Mouse (Mus musculus) brown adipose tissue, adult 24 weeks (tissue): Measurements from ENCODE around the gene Slc26a11. TPM values are rescaled to one million over a fixed set of nuclear protein-coding genes. Genes with fewer than 3 reads are reported as not detected.

Experiments
- H3K27ac ChIP-seq: fragments of 200-500 bp; replicated peaks from 2 replicates; pipeline ENCODE4 v1.5.1; 2012; ENCODE audit warnings: low read depth, mild to moderate bottlenecking, low read length
- H3K4me1 ChIP-seq: fragments of 200-500 bp; 2 replicates; pipeline ENCODE4 v1.6.1; 2012; ENCODE audit warnings: low read length, mixed read lengths; ENCODE audit not compliant: control insufficient read depth, insufficient read depth, insufficient read length
- H3K4me3 ChIP-seq: fragments of 200-500 bp; 2 replicates; pipeline ENCODE4 v1.5.1; 2012; ENCODE audit warnings: low read depth, mild to moderate bottlenecking, low read length, moderate library complexity; ENCODE audit not compliant: insufficient read depth
- polyA plus RNA-seq: library from polyadenylated mRNA; stranded (reverse); fragments of >200 nt; gene quantifications from 2 replicates; pipeline ENCODE4 v1.2.4, GENCODE M21; 2012; ENCODE audit not compliant: missing spikeins, insufficient read depth, insufficient read length

Slc26a11 gene
- polyA plus RNA-seq, 1 experiment, result 3.1 TPM

DNA sequence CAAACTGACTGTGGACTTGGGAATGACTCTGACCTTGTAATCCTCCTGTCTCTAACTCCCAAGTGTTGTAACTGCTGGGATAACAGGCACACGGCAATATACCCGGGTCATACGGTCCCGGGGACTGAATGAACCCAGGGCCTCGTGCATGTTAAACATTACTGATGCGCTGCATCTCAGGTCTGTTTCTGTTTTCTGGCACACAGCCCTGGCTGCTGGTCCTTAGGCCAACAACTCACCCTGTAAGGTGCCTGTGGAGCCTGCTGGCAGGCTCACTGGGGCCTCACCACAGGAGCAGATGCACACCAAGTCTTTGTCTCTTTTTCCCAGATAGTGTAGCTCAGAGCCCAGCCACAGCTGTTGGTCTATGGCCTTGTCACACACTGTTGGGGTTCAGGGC lies 52.0 kb downstream of the Slc26a11 start:
- H3K4me3 ChIP-seq, result no peak overlapping the region
- no peaks in the 10 kb centered on the region for H3K4me1 ChIP-seq
- no peak overlapping the region for H3K27ac ChIP-seq

DNA sequence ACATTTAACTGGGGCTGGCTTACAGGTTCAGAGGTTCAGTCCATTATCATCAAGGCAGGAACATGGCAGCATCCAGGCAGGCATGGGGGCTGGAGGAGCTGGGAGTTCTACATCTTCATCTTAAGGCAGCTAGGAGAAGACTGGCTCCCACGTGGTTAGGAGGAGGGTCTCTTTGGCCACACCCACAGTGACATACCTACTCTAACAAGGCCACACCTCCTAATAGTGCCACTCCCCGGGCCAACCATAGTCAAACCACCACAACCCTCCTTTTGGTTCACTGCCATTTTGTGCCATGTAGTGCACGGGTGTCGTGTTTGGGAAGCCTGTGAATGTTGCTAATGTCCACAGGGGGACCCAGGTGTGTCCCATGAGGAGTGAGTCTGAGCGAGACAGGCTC lies 52.6 kb downstream of the Slc26a11 start:
- H3K27ac ChIP-seq, result no peak overlapping the region
- no peak overlapping the region for H3K4me3 ChIP-seq
- no peaks in the 10 kb centered on the region for H3K4me1 ChIP-seq

DNA sequence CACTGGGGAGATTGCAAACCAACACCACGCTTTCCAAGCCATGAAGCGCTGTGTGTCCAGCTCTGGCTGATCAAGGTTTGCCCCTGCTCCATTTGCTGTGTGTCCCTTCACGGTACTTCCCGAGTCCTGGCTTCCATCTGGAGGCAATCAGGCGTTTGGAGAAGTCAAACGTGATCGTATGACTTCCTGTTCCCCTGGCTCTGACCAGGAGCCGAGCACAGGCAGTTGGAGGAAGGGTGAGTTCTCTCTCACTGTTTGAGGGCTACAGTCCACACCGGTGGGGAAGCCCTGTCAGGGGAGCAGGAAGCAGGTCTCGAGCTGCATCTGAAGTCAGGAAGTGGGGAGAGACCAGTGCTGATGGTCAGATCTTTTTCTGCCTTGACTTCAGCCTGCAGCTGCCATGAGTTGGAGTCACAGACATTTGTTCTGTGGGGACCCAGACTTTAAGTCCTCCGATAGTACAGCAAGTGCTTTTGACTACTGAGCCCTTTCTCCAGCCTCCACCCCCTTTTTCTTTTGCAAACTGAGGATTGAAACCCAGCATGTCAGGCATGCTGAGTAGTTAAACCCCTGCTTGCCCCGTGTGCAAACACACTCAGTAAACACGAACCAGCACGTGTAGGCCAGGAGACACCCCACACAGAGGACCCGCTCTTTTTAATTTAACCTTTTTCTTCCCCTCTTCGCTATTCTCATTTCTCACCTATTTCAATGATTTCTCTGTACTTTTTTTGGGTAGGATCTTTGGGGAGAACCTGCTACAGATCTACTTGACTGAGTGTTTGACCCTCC lies 64.2 kb downstream of the Slc26a11 start:
- Histone ChIP-seq H3K27ac (no peak overlapping the region), H3K4me1 (no peaks in the 10 kb centered on the region)

DNA sequence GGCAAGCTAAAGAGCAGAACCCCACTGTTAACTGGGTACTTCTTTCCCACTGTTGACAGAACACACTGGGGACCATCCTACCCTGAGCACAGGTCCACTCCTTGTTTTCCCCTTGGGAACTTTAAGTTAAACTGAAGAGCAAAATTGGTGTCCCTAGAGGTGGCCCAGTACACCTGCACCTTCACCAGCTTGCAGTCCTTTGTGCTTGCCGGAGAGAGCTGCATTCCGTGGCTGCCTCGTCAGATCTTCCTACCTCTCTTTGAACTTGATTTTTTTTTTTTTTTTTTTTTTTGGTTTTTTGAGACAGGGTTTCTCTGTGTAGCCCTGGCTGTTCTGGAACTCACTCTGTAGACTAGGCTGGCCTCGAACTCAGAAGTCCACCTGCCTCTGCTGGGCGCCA lies 65.1 kb downstream of the Slc26a11 start:
- Histone ChIP-seq H3K27ac (no peak overlapping the region), H3K4me1 (no peaks in the 10 kb centered on the region), H3K4me3 (no peak overlapping the region)

More for the DNA sequence above, 64.2 kb downstream of the Slc26a11 start:
- no peak overlapping the region for H3K4me3 ChIP-seq

DNA sequence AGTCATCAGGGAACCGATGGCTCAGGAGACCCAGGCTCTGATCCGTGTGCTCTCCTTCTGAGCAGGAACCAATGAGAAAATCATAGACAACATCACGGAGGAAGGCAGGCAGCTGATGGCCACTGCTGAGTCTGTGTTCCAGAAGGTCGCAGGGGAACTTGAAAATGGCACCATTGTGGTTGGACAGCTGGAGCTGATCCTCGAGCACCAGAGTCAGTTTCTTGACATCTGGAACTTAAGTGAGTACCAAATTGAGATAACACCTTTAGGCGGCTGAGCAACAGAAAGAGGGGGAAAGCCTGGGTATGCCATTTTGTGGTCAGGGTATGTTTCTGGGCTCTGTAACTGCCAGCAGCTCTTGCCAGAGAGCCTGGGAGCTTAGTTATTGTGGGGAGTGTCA lies 72.1 kb downstream of the Slc26a11 start:
- no peak overlapping the region for H3K27ac ChIP-seq
- H3K4me3 ChIP-seq, result no peak overlapping the region

DNA sequence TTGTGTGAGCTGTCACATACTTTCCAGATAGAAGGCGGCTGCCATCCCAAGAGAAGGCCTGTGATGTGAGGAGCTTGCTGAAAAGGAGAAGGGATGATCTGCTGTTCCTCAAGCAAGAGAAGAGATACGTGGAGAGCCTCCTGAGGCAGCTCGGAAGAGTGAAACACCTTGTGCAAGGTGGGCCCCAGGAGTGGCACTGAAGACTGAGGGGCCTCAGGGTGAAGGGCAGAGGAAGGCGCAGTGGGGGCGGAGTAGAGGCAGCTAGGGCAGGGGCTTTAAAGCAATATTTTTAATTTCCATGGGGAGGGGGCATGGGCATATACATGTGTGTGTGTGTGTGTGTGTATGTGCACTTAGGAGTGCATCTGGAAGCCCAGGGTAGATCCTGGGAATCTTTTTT lies 72.6 kb downstream of the Slc26a11 start:
- H3K4me3 ChIP-seq, result no peak overlapping the region
- H3K4me1 ChIP-seq, result peaks cover 2% of the 10 kb centered on the region; the same call in 1 of the 2 replicates
- H3K27ac ChIP-seq, result no peak overlapping the region

More for the DNA sequence above, 72.1 kb downstream of the Slc26a11 start:
- peaks cover 2% of the 10 kb centered on the region; the same call in 1 of the 2 replicates for H3K4me1 ChIP-seq

DNA sequence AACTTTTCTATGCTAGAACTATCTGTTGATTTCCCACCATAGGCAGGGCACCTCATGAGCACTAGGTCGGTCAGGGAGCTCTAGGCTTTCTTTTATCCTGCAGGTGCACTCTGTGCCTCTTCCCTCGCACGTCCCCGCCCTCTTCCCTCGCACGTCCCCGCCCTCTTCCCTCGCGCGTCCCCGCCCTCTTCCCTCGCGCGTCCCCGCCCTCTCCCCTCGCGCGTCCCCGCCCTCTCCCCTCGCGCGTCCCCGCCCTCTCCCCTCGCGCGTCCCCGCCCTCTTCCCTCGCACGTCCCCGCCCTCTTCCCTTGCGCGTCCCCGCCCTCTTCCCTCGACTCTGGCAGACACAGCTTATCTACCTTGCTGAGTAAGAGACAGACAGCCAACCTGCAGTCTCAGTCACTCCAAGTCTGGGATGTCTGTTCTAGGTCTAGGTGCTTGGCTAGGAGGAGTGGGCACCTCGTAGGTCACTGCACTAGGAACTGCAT lies 73.3 kb downstream of the Slc26a11 start:
- peaks cover 2% of the 10 kb centered on the region; the same call in 1 of the 2 replicates for H3K4me1 ChIP-seq
- H3K27ac ChIP-seq, result no peak overlapping the region
- no peak overlapping the region for H3K4me3 ChIP-seq

Other genes starting within 250 kb of the Slc26a11 start
- gene Tbc1d16, start 127.1 kb upstream of the Slc26a11 start, polyA plus RNA-seq, result 3.3 and 4.4 TPM in 2 replicates
- gene Ccdc40, start 127.0 kb upstream of the Slc26a11 start, polyA plus RNA-seq, result not detected in 2 replicates
- 28.3 and 31.9 TPM in 2 replicates for gene Gaa, start 87.7 kb upstream of the Slc26a11 start, polyA plus RNA-seq
- 54.8 and 76.2 TPM in 2 replicates for gene Eif4a3, start 55.5 kb upstream of the Slc26a11 start, polyA plus RNA-seq
- gene Card14, start 47.8 kb upstream of the Slc26a11 start, polyA plus RNA-seq, result not detected in 2 replicates
- gene Sgsh, start within 50 bp of the Slc26a11 start, polyA plus RNA-seq, result 3.8 and 7.7 TPM in 2 replicates
- gene Rnf213, start 37.5 kb downstream of the Slc26a11 start, polyA plus RNA-seq, result 8.6 and 11.1 TPM in 2 replicates
- 2.1 and 2.5 TPM in 2 replicates for gene Endov, start 135.8 kb downstream of the Slc26a11 start, polyA plus RNA-seq
- not detected in 2 replicates for gene Nptx1, start 192.2 kb downstream of the Slc26a11 start, polyA plus RNA-seq
- 17.4 and 24.5 TPM in 2 replicates for gene Rptor, start 247.3 kb downstream of the Slc26a11 start, polyA plus RNA-seq